In genomic region chr9:54071474-54072095, GRCm38 (mm10) we compare ENCODE assay signal across 24 mouse cellular contexts. TPM values are rescaled to one million over a fixed set of nuclear protein-coding genes. Genes with fewer than 3 reads are reported as not detected.
"Had no signal": no experiment of that assay in that cellular context is flagged by ENCODE, and none has a peak within 500 bp of the region (broad histone marks: within the 10 kb centered on the region; RNA-seq: fewer than 3 reads in every experiment).

No protein-coding gene starts in this region.

- H3K27ac ChIP-seq: heart, adult 2 months; heart, embryonic 13.5 days; heart, embryonic 15.5 days; hindbrain, embryonic 13.5 days; hindbrain, embryonic 15.5 days; hindbrain, postnatal 0 days; limb, embryonic 10.5 days; limb, embryonic 12.5 days; liver, embryonic 13.5 days had no signal

- H3K9me3 ChIP-seq: heart, embryonic 13.5 days; heart, embryonic 15.5 days; hindbrain, embryonic 13.5 days; hindbrain, embryonic 15.5 days; limb, embryonic 10.5 days; limb, embryonic 12.5 days; liver, embryonic 13.5 days had no signal

- H3K4me2 ChIP-seq: heart, embryonic 11.5 days; heart, embryonic 13.5 days; heart, embryonic 15.5 days; hindbrain, embryonic 13.5 days; hindbrain, embryonic 15.5 days; limb, embryonic 12.5 days; liver, embryonic 11.5 days; liver, embryonic 13.5 days had no signal

- ATAC-seq: hindbrain, postnatal 0 days; intestine, embryonic 16.5 days had no signal

- DNase-seq: gastrocnemius, postnatal 14 days; gastrocnemius, postnatal 36 days; heart, adult 11 months; heart, adult 2 months; heart, postnatal 14 days; heart, postnatal 36 days; kidney, adult 18-20 months; kidney, adult 8-10 months; kidney, postnatal 10 days; kidney, postnatal 25 days; kidney, postnatal 4 days; liver; liver, embryonic 13.5 days had no signal

- H3K36me3 ChIP-seq: heart, embryonic 13.5 days; heart, embryonic 15.5 days; hindbrain, embryonic 13.5 days; hindbrain, embryonic 15.5 days; limb, embryonic 10.5 days; limb, embryonic 12.5 days; liver, embryonic 13.5 days had no signal

- H3K4me3 ChIP-seq: heart, adult 2 months; heart, embryonic 13.5 days; heart, embryonic 15.5 days; hindbrain, embryonic 13.5 days; hindbrain, embryonic 15.5 days; limb, embryonic 10.5 days; limb, embryonic 12.5 days; liver, embryonic 13.5 days had no signal

- H3K9ac ChIP-seq: heart, embryonic 13.5 days; heart, embryonic 15.5 days; hindbrain, embryonic 13.5 days; hindbrain, embryonic 15.5 days; limb, embryonic 12.5 days; liver, embryonic 13.5 days had no signal

RNA-seq across cellular contexts. Expression of gene Tnfaip8l3, which starts 3.4 kb away (rescaled TPM):
- total RNA-seq: gastrocnemius, postnatal 36 days; hematopoietic stem cell, adult 5-6 weeks had no signal
- polyA plus RNA-seq: liver, embryonic 11.5 days had no signal
